Mouse (Mus musculus): Measurements from ENCODE around the gene Hacd2.

DNA sequence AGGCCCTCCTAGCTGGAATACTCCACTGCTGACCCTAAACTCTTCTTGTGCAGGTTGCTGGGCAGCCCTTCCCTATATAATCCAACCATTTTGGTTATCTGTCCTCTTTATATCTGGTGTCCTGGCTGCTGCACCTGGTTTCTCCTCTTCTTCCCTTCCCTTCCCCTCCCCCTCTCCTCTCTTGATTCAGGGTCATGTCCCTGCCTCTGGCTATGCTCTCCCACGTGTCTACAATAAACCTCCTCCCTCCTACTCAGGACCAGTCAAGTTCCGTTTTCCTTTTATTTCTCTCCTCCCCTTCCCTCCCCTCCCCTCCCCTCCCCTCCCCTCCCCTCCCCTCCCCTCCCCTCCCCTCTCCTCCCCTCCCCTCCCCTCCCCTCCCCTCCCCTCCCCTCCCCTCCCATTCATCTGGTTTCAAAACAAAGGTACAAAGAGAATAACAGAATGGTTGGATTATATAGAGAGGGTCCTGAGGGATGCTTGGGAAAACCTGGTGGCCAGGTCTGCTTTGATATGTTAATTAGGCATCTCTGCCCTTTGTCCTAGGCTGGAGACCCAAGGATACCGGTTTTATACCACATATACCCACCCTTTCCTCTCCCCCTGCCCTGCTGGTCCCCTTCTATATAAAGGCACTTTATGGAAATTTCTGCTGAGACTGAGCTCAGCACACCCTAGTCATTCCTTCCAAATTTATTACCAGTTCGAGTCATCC lies 16.3 kb downstream of the Hacd2 start:
- TF ChIP-seq CEBPB (IDR thresholded peaks at IDR 0.05; ENCODE audit: insufficient read depth, poor library complexity, severe bottlenecking) = no peak
- TF ChIP-seq MYOG (IDR thresholded peaks at IDR 0.05; ENCODE audit: control insufficient read depth in 1 of 3, insufficient read depth in 1 of 3, insufficient read length in 2 of 3, low read depth in 2 of 3) = no peak
- no peak for TF ChIP-seq USF1 (IDR thresholded peaks at IDR 0.05; ENCODE audit: low read depth)
- TF ChIP-seq E2F4 (IDR thresholded peaks at IDR 0.05; ENCODE audit: insufficient read depth) = no peak
- no peak for TF ChIP-seq MAX (IDR thresholded peaks at IDR 0.05; ENCODE audit: low read depth)
- TF ChIP-seq POLR2AphosphoS2 (IDR thresholded peaks at IDR 0.05; ENCODE audit: insufficient read length, low read depth) = no peak
- no peak for TF ChIP-seq POLR2A (IDR thresholded peaks at IDR 0.05; ENCODE audit: insufficient read length, low read depth)
- no peak for TF ChIP-seq TCF3 (IDR thresholded peaks at IDR 0.05; ENCODE audit: insufficient read length, low read depth)
